In the genomic region with DNA sequence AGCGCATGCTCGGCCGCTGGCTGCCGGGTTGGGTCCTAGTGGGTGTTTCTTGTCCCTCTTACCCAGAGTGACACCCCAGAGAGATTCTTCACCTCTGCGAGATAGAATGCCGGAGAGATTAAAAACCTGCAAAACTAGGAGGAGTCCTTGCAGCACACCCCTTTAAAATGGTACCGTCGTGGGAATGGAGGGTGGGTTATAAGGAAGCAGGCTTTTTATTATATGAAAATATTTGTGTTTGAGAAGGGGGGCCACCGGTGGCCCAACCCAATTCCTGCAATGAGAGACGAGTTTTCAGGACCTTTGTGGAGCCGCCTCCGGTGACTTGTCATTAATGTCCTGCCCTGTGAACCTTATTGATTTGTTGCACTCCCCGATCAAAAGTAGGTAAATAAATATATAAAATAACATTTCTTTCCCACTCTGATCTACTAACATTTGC, we compare ENCODE assay signal across 8 mouse cellular contexts. TPM values are rescaled to one million over a fixed set of nuclear protein-coding genes. Genes with fewer than 3 reads are reported as not detected.
A peak's percentile ranks its signal among the peaks of the same experiment; 100 is the strongest.
DNase-seq lines count a peak whose midpoint lies in the region; ATAC-seq and TF ChIP-seq lines count a peak whose summit lies in the region.

Tspan12 (minus strand) TSS at position 172 of the 442 bp plus-strand sequence.

- H3K36me3 ChIP-seq in megakaryocyte, embryonic 14.5 days (replicated peaks; ENCODE audit: low read length): no peaks in the 10 kb centered on the region
- H3K36me3 ChIP-seq in embryonic facial prominence, embryonic 15.5 days: no peaks in the 10 kb centered on the region
- H3K36me3 ChIP-seq in small intestine, adult 2 months (ENCODE audit: control insufficient read depth, insufficient read depth, low read length): no peaks in the 10 kb centered on the region

- peak within 1 kb of the TSS; percentile 82 for H3K4me2 ChIP-seq in embryonic facial prominence, embryonic 15.5 days (replicated peaks)

- no peak for TF ChIP-seq CTCF in small intestine, adult 2 months (IDR thresholded peaks at IDR 0.05; ENCODE audit: extremely low read depth, insufficient read length, insufficient replicate concordance, low read depth, low read length)

- peaks cover 40% of the 10 kb centered on the region for H3K27me3 ChIP-seq in megakaryocyte, embryonic 14.5 days (replicated peaks)
- H3K27me3 ChIP-seq in embryonic facial prominence, embryonic 15.5 days: no peaks in the 10 kb centered on the region
- H3K27me3 ChIP-seq in small intestine, adult 2 months (ENCODE audit: control insufficient read depth, insufficient read depth, low read length): no peaks in the 10 kb centered on the region

- intact Hi-C loops in heart, postnatal 10 days (cut with DNase I): loop anchor here (1.0 to 5.0 kb wide), 3 partner anchors 96 to 245 kb away; partner anchors contain the start of gene Ing3
- intact Hi-C loops in left cerebral cortex, postnatal 4 days (cut with DNase I): no loop called here

- peaks cover 13% of the 10 kb centered on the region for H3K4me1 ChIP-seq in megakaryocyte, embryonic 14.5 days
- peaks cover 11% of the 10 kb centered on the region; the same call in 1 of the 2 replicates for H3K4me1 ChIP-seq in embryonic facial prominence, embryonic 15.5 days
- H3K4me1 ChIP-seq in small intestine, adult 2 months (ENCODE audit: control insufficient read depth, insufficient read depth, insufficient read length, low read length): peaks cover 7% of the 10 kb centered on the region

- H3K9me3 ChIP-seq in megakaryocyte, embryonic 14.5 days: peaks cover 3% of the 10 kb centered on the region; the same call in 1 of the 2 replicates
- H3K9me3 ChIP-seq in embryonic facial prominence, embryonic 15.5 days (replicated peaks): no peaks in the 10 kb centered on the region

- DNase-seq in heart, postnatal 10 days: no peak
- DNase-seq in left cerebral cortex, postnatal 4 days: no peak
- no peak for DNase-seq in spleen, adult 18-20 months
- no peak for DNase-seq in lung, postnatal 14 days

- H3K4me3 ChIP-seq in megakaryocyte, embryonic 14.5 days (replicated peaks): peak within 1 kb of the TSS; percentile 93
- peak within 1 kb of the TSS; percentile 80 for H3K4me3 ChIP-seq in embryonic facial prominence, embryonic 15.5 days (replicated peaks)
- H3K4me3 ChIP-seq in small intestine, adult 2 months (ENCODE audit: low read depth, low read length): peak within 1 kb of the TSS; percentile 88

- peak within 1 kb of the TSS; percentile 76 for H3K27ac ChIP-seq in embryonic facial prominence, embryonic 15.5 days (replicated peaks)
- peak within 1 kb of the TSS; percentile 77 for H3K27ac ChIP-seq in small intestine, adult 2 months (ENCODE audit: insufficient read depth, low read depth, low read length)

- WGBS in embryonic facial prominence, embryonic 15.5 days: under 1% methylated on average over 13 of the region's 13 CpGs
- WGBS in small intestine, adult 2 months: 2% methylated on average over 13 of the region's 13 CpGs

- peak within 1 kb of the TSS; percentile 70 for H3K9ac ChIP-seq in embryonic facial prominence, embryonic 15.5 days

- no peak for ATAC-seq in megakaryocyte, adult 5-6 weeks (ENCODE audit: poor library complexity, severe bottlenecking)
- ATAC-seq in embryonic facial prominence, embryonic 15.5 days (ENCODE audit: insufficient number of reproducible peaks, low FRiP score, low TSS enrichment, low read depth): no peak; the same call in 1 of the 2 replicates

- TF ChIP-seq POLR2A in small intestine, adult 2 months (IDR thresholded peaks at IDR 0.05; ENCODE audit: low read depth, low read length): no peak

RNA-seq across cellular contexts. Expression of gene Tspan12, which starts in this region (rescaled TPM):
- not detected in 2 replicates for polyA plus RNA-seq in megakaryocyte, embryonic 14.5 days (2012; ENCODE audit: insufficient read depth, low replicate concordance)
- total RNA-seq in megakaryocyte, adult 5-6 weeks (2015): not detected in 2 replicates
- not detected in 2 replicates for total RNA-seq in megakaryocyte, adult 5-6 weeks (2017)
- 37.9 and 38.3 TPM in 2 replicates for polyA plus RNA-seq in embryonic facial prominence, embryonic 15.5 days (2015; fragmentation: Nextera tagmentation; extraction: Ambion mirVana)
- total RNA-seq in heart, postnatal 10 days (2021): 100 to 1,000 TPM in 1 of 2 experiments, 10 to 100 TPM in 1; 93.8 to 102 TPM
- 10 to 100 TPM; 21.1 to 23.3 TPM for total RNA-seq in left cerebral cortex, postnatal 4 days (2021)
- 1.3 and 1.9 TPM in 2 replicates for polyA plus RNA-seq in small intestine, adult 2 months (2012; rRNA removed)

Comparison
In these comparisons a context has a peak if more than half of its experiments do, and no peak if none do; other contexts are left out.
1. RNA of gene Tspan12 (total RNA-seq): 93.8 to 102 TPM in heart, postnatal 10 days and 21.1 to 23.3 TPM in left cerebral cortex, postnatal 4 days; not detected in megakaryocyte, adult 5-6 weeks; every median in the first group is over 10 times any median in the second.
2. RNA of gene Tspan12 (polyA plus RNA-seq): 37.9 to 38.3 TPM in embryonic facial prominence, embryonic 15.5 days; 1.3 to 1.9 TPM in small intestine, adult 2 months and not detected in megakaryocyte, embryonic 14.5 days; every median in the first group is over 10 times any median in the second.
3. Peak in every context shown above with its lines, with median percentiles within 50 percentile points of each other: H3K4me3 ChIP-seq.